Mouse (Mus musculus): ENCODE data around the gene Agpat1.
A peak's percentile ranks its signal among the peaks of the same experiment; 100 is the strongest.

Agpat1 gene

GRCm38 (mm10) chr17:34604511-34605237 is 612 bp downstream of the Agpat1 start:
- DNase-seq (ENCODE audit: low spot score in 2 of 2): peak in 1 of 2 experiments; percentile 41

GRCm38 (mm10) chr17:34605609-34606008 is 1.5 kb downstream of the Agpat1 start:
- peak; percentile 95 to 98 for DNase-seq (ENCODE audit: low spot score in 2 of 2)

GRCm38 (mm10) chr17:34606186-34607039 is 2.4 kb downstream of the Agpat1 start:
- peak in 1 of 2 experiments; percentile 45 for DNase-seq (ENCODE audit: low spot score in 2 of 2)

GRCm38 (mm10) chr17:34607997-34608396 is 3.9 kb downstream of the Agpat1 start:
- no peak for DNase-seq (ENCODE audit: low spot score in 2 of 2)

GRCm38 (mm10) chr17:34611050-34611449 is 7.0 kb downstream of the Agpat1 start:
- no peak for DNase-seq (ENCODE audit: low spot score in 2 of 2)

- no peak for DNase-seq (ENCODE audit: low spot score in 2 of 2)
Measured at GRCm38 (mm10) chr17:34613054-34613645, 9.1 kb downstream of the Agpat1 start.

- DNase-seq (ENCODE audit: low spot score in 2 of 2): no peak
Measured at GRCm38 (mm10) chr17:34613830-34614229, 9.8 kb downstream of the Agpat1 start.

GRCm38 (mm10) chr17:34615871-34616270 is 11.8 kb downstream of the Agpat1 start, which contains the start of gene Egfl8:
Egfl8 (minus strand) TSS chr17:34615971.
- no peak for DNase-seq (ENCODE audit: low spot score in 2 of 2)

GRCm38 (mm10) chr17:34618999-34619398 is 14.9 kb downstream of the Agpat1 start:
- DNase-seq (ENCODE audit: low spot score in 2 of 2): peak in 1 of 2 experiments; percentile 57

GRCm38 (mm10) chr17:34621006-34621405 is 16.9 kb downstream of the Agpat1 start:
- no peak for DNase-seq (ENCODE audit: low spot score in 2 of 2)

GRCm38 (mm10) chr17:34623161-34623560 is 19.1 kb downstream of the Agpat1 start:
- DNase-seq (ENCODE audit: low spot score in 2 of 2): no peak

GRCm38 (mm10) chr17:34624981-34625380 is 20.9 kb downstream of the Agpat1 start:
- DNase-seq (ENCODE audit: low spot score in 2 of 2): no peak

- no peak for DNase-seq (ENCODE audit: low spot score in 2 of 2)
Measured at GRCm38 (mm10) chr17:34626062-34626772, 22.2 kb downstream of the Agpat1 start.

GRCm38 (mm10) chr17:34626773-34627092 is 22.7 kb downstream of the Agpat1 start:
- DNase-seq (ENCODE audit: low spot score in 2 of 2): peak in 1 of 2 experiments; percentile 55

GRCm38 (mm10) chr17:34627093-34627942 is 23.3 kb downstream of the Agpat1 start:
- peak; percentile 64 to 80 for DNase-seq (ENCODE audit: low spot score in 2 of 2)

- DNase-seq (ENCODE audit: low spot score in 2 of 2): peak in 1 of 2 experiments; percentile 38
Measured at GRCm38 (mm10) chr17:34627943-34628643, 24.0 kb downstream of the Agpat1 start, which contains the start of gene Ppt2. Ppt2 (minus strand) TSS chr17:34628510.

- no peak for DNase-seq (ENCODE audit: low spot score in 2 of 2)
Measured at GRCm38 (mm10) chr17:34628644-34628967, 24.5 kb downstream of the Agpat1 start.

- no peak for DNase-seq (ENCODE audit: low spot score in 2 of 2)
Measured at GRCm38 (mm10) chr17:34629221-34629751, 25.2 kb downstream of the Agpat1 start, which contains the start of gene Prrt1. Prrt1 (plus strand) TSS chr17:34629533.

- no peak for DNase-seq (ENCODE audit: low spot score in 2 of 2)
Measured at GRCm38 (mm10) chr17:34629796-34630603, 25.9 kb downstream of the Agpat1 start.

Data from cerebellum, postnatal 4 days (tissue).